Mouse (Mus musculus) thymus, postnatal 10 days (tissue): ENCODE results near the gene Fpgs.

Source experiments
- DNase-seq, 2 experiments: peaks; one replicate each; pipeline ENCODE4 v3.0.0; 2021; ENCODE audit warnings: low spot score in 2 of 2

Fpgs gene

GRCm38 (mm10) chr2:32639632-32640031, 64.3 kb downstream of the Fpgs start:
- no peak for DNase-seq

GRCm38 (mm10) chr2:32637778-32638281, 66.1 kb downstream of the Fpgs start:
- DNase-seq, result peak; percentile 77 to 79

GRCm38 (mm10) chr2:32636617-32637016, 67.3 kb downstream of the Fpgs start:
- DNase-seq, result no peak

DNA sequence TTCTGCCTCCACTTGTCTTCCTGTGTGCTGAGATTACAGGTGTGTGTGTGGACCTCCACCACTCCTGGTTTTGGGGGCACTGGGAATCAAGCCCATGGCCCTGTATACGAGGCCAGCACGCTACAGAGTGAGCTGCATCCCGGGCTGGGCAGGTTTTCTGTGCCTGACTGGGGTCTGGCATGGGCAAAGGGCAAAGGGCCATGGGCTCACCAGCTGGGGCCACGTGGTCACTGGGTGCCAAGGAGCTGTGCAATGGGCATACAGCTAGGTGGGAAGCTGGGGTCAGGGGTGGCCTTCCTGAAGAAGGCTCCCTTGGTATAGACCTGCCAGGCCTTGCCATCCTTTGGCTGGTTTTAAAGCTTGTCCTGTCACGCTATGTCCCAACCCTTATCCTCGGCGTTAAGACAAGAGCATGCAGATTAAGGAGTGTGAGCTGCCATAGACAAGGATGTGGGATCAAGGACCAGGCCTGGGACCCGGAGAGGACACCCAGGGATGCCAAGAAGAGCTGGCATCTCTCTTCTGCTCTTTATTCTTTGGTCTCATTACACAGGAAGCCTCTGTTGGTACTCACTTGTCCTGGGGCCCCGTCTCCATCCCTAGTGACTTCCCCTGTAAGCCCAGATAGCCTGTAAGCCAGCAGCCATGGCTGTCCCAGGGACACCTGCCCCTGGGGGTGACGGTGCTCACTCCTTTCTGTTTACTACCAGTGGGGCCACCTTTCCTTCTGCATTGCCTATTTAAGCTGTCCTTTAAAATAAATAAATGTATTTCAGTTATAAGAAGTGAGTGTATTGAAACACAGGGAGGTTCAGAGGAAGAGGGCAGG, 69.5 kb downstream of the Fpgs start:
- DNase-seq, result no peak

DNA sequence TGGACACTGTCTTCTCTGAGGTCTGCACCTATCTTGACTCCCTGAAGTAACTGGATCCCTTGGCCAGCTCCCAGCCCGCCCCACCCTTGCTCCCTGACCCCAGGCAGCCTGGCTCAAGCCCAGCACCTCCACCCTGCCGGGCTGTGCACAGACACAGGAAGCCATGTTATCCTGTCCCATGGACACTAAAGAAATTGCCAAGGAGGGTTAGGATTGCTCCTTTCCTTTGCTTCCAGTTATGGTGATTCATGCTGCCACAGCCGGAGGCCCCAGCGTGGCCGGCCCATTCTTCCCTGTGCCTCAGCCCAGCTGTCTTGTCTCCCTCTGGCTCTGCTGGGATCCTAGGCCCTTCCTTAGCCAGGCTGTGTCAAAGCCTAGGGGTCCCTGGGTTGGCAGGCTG, 70.3 kb downstream of the Fpgs start:
- DNase-seq, result no peak
